Mouse (Mus musculus): Measurements from ENCODE around the gene Bean1. TPM values are rescaled to one million over a fixed set of nuclear protein-coding genes. Genes with fewer than 3 reads are reported as not detected.
"Not testable (repeated sequence)": the region's sequence is repeated elsewhere in the genome, so short reads cannot be mapped to it uniquely, and the experiment has no call there.

Bean1 gene
- polyA plus RNA-seq, 1 experiment, result not detected

GRCm38 (mm10) chr8:104247054-104247907 lies 77.0 kb downstream of the Bean1 start:
- peaks cover 44% of the 10 kb centered on the region for H3K4me1 ChIP-seq (ENCODE audit: control insufficient read depth)

GRCm38 (mm10) chr8:104247908-104248275 lies 77.7 kb downstream of the Bean1 start:
- Histone ChIP-seq H3K4me3 (replicated peaks) (peak overlapping the region; percentile 89), H3K4me1 (ENCODE audit: control insufficient read depth) (peaks cover 45% of the 10 kb centered on the region)
- TF ChIP-seq GATA1 (IDR thresholded peaks at IDR 0.05; ENCODE audit: low read length) (no peak), TAL1 (IDR thresholded peaks at IDR 0.05; ENCODE audit: low read length) (no peak)

More at GRCm38 (mm10) chr8:104247054-104247907, 77.0 kb downstream of the Bean1 start:
- H3K27me3 ChIP-seq (ENCODE audit: control insufficient read depth), result no peaks in the 10 kb centered on the region
- no peaks in the 10 kb centered on the region for H3K9me3 ChIP-seq (ENCODE audit: control insufficient read depth, low read length)
- TF ChIP-seq TAL1 (IDR thresholded peaks at IDR 0.05; ENCODE audit: low read length) (no peak), GATA1 (IDR thresholded peaks at IDR 0.05; ENCODE audit: low read length) (no peak)
- peak overlapping the region; percentile 89 for H3K4me3 ChIP-seq (replicated peaks)
- H3K36me3 ChIP-seq (ENCODE audit: control insufficient read depth), result peaks cover 3% of the 10 kb centered on the region; the same call in 1 of the 2 replicates

GRCm38 (mm10) chr8:104248276-104248675 lies 78.0 kb downstream of the Bean1 start, which contains the start of gene Tk2:
TSS of gene Tk2 (minus strand) at chr8:104248558.
- Histone ChIP-seq H3K36me3 (ENCODE audit: control insufficient read depth) (no peaks in the 10 kb centered on the region), H3K9me3 (ENCODE audit: control insufficient read depth, low read length) (no peaks in the 10 kb centered on the region), H3K4me3 (replicated peaks) (peak within 1 kb of the TSS; percentile 89), H3K27me3 (ENCODE audit: control insufficient read depth) (no peaks in the 10 kb centered on the region), H3K4me1 (ENCODE audit: control insufficient read depth) (peaks cover 47% of the 10 kb centered on the region)
- TF ChIP-seq GATA1 (IDR thresholded peaks at IDR 0.05; ENCODE audit: low read length), result no peak
- TF ChIP-seq TAL1 (IDR thresholded peaks at IDR 0.05; ENCODE audit: low read length), result no peak

More at GRCm38 (mm10) chr8:104247908-104248275, 77.7 kb downstream of the Bean1 start:
- H3K9me3 ChIP-seq (ENCODE audit: control insufficient read depth, low read length), result no peaks in the 10 kb centered on the region
- no peaks in the 10 kb centered on the region; the same call in 1 of the 2 replicates for H3K36me3 ChIP-seq (ENCODE audit: control insufficient read depth)
- no peaks in the 10 kb centered on the region for H3K27me3 ChIP-seq (ENCODE audit: control insufficient read depth)

GRCm38 (mm10) chr8:104249442-104249996 lies 79.3 kb downstream of the Bean1 start:
- no peaks in the 10 kb centered on the region for H3K36me3 ChIP-seq (ENCODE audit: control insufficient read depth)
- no peak overlapping the region for H3K4me3 ChIP-seq (replicated peaks)
- no peaks in the 10 kb centered on the region for H3K27me3 ChIP-seq (ENCODE audit: control insufficient read depth)
- H3K4me1 ChIP-seq (ENCODE audit: control insufficient read depth), result peaks cover 47% of the 10 kb centered on the region
- no peaks in the 10 kb centered on the region for H3K9me3 ChIP-seq (ENCODE audit: control insufficient read depth, low read length)
- TF ChIP-seq TAL1 (IDR thresholded peaks at IDR 0.05; ENCODE audit: low read length) (no peak), GATA1 (IDR thresholded peaks at IDR 0.05; ENCODE audit: low read length) (no peak)

- Histone ChIP-seq H3K4me1 (ENCODE audit: control insufficient read depth) (peaks cover 47% of the 10 kb centered on the region), H3K9me3 (ENCODE audit: control insufficient read depth, low read length) (no peaks in the 10 kb centered on the region), H3K36me3 (ENCODE audit: control insufficient read depth) (no peaks in the 10 kb centered on the region), H3K27me3 (ENCODE audit: control insufficient read depth) (no peaks in the 10 kb centered on the region), H3K4me3 (replicated peaks) (peak within 1 kb of the TSS; percentile 69)
- no peak for TF ChIP-seq GATA1 (IDR thresholded peaks at IDR 0.05; ENCODE audit: low read length)
- TF ChIP-seq TAL1 (IDR thresholded peaks at IDR 0.05; ENCODE audit: low read length), result no peak; the same call in 2 of the 3 replicates
These were observed 80.5 kb downstream of the Bean1 start, which contains the start of gene Cklf for GRCm38 (mm10) chr8:104250439-104251367. TSS of gene Cklf (plus strand) at chr8:104250861.

- peaks cover 47% of the 10 kb centered on the region for H3K4me1 ChIP-seq (ENCODE audit: control insufficient read depth)
- H3K9me3 ChIP-seq (ENCODE audit: control insufficient read depth, low read length), result no peaks in the 10 kb centered on the region
- TF ChIP-seq TAL1 (IDR thresholded peaks at IDR 0.05; ENCODE audit: low read length), result no peak
- TF ChIP-seq GATA1 (IDR thresholded peaks at IDR 0.05; ENCODE audit: low read length), result no peak
- no peaks in the 10 kb centered on the region for H3K36me3 ChIP-seq (ENCODE audit: control insufficient read depth)
- peak overlapping the region; percentile 69 for H3K4me3 ChIP-seq (replicated peaks)
- H3K27me3 ChIP-seq (ENCODE audit: control insufficient read depth), result no peaks in the 10 kb centered on the region
These were observed 81.2 kb downstream of the Bean1 start for GRCm38 (mm10) chr8:104251461-104251860.

GRCm38 (mm10) chr8:104253016-104253415 lies 82.8 kb downstream of the Bean1 start:
- Histone ChIP-seq H3K4me1 (ENCODE audit: control insufficient read depth) (peaks cover 33% of the 10 kb centered on the region), H3K36me3 (ENCODE audit: control insufficient read depth) (peaks cover 2% of the 10 kb centered on the region), H3K4me3 (replicated peaks) (no peak overlapping the region), H3K9me3 (ENCODE audit: control insufficient read depth, low read length) (no peaks in the 10 kb centered on the region), H3K27me3 (ENCODE audit: control insufficient read depth) (no peaks in the 10 kb centered on the region)
- TF ChIP-seq TAL1 (IDR thresholded peaks at IDR 0.05; ENCODE audit: low read length) (no peak), GATA1 (IDR thresholded peaks at IDR 0.05; ENCODE audit: low read length) (no peak)

- H3K36me3 ChIP-seq (ENCODE audit: control insufficient read depth), result peaks cover 40% of the 10 kb centered on the region
- not testable (repeated sequence) for H3K27me3 ChIP-seq (ENCODE audit: control insufficient read depth); H3K4me1 ChIP-seq (ENCODE audit: control insufficient read depth); H3K9me3 ChIP-seq (ENCODE audit: control insufficient read depth, low read length); H3K4me3 ChIP-seq (replicated peaks)
These were observed 91.6 kb downstream of the Bean1 start for GRCm38 (mm10) chr8:104261802-104262201.

GRCm38 (mm10) chr8:104264271-104264935 lies 94.2 kb downstream of the Bean1 start:
- H3K36me3 ChIP-seq (ENCODE audit: control insufficient read depth), result peaks cover 24% of the 10 kb centered on the region
- not testable (repeated sequence) for H3K4me1 ChIP-seq (ENCODE audit: control insufficient read depth); H3K9me3 ChIP-seq (ENCODE audit: control insufficient read depth, low read length); H3K27me3 ChIP-seq (ENCODE audit: control insufficient read depth); H3K4me3 ChIP-seq (replicated peaks)

Data from erythroblast, embryonic 14.5 days (primary cell).